Mouse (Mus musculus): ENCODE measurements around the gene Ccdc85c. TPM values are rescaled to one million over a fixed set of nuclear protein-coding genes. Genes with fewer than 3 reads are reported as not detected.

Ccdc85c gene
- polyA plus RNA-seq, 1 experiment from 2014 or later: 2.3 TPM

GRCm38 (mm10) chr12:108264918-108265317 lies 10.3 kb downstream of the Ccdc85c start:
- Histone ChIP-seq H3K4me3 (replicated peaks) (no peak overlapping the region), H3K4me2 (no peak overlapping the region), H3K9me3 (replicated peaks) (no peaks in the 10 kb centered on the region), H3K27ac (peak overlapping the region; percentile 47; the same call in 1 of the 2 replicates), H3K9ac (no peak overlapping the region), H3K27me3 (no peaks in the 10 kb centered on the region), H3K4me1 (replicated peaks) (peaks cover 73% of the 10 kb centered on the region), H3K36me3 (no peaks in the 10 kb centered on the region)
- DNase-seq (no peak), ATAC-seq (ENCODE audit: low read depth) (peak; percentile 40)
- 38% methylated on average over 7 of the region's 7 CpGs for WGBS (ENCODE audit: insufficient replicate concordance)

- Histone ChIP-seq H3K9ac (no peak overlapping the region), H3K36me3 (no peaks in the 10 kb centered on the region), H3K4me3 (replicated peaks) (no peak overlapping the region), H3K4me2 (no peak overlapping the region), H3K27ac (no peak overlapping the region), H3K9me3 (replicated peaks) (no peaks in the 10 kb centered on the region), H3K4me1 (replicated peaks) (peaks cover 51% of the 10 kb centered on the region), H3K27me3 (no peaks in the 10 kb centered on the region)
- 71% methylated on average over 12 of the region's 12 CpGs for WGBS (ENCODE audit: insufficient replicate concordance)
- DNase-seq: no peak
- ATAC-seq (ENCODE audit: low read depth): no peak
These were observed 14.3 kb downstream of the Ccdc85c start for GRCm38 (mm10) chr12:108260950-108261349.

DNA sequence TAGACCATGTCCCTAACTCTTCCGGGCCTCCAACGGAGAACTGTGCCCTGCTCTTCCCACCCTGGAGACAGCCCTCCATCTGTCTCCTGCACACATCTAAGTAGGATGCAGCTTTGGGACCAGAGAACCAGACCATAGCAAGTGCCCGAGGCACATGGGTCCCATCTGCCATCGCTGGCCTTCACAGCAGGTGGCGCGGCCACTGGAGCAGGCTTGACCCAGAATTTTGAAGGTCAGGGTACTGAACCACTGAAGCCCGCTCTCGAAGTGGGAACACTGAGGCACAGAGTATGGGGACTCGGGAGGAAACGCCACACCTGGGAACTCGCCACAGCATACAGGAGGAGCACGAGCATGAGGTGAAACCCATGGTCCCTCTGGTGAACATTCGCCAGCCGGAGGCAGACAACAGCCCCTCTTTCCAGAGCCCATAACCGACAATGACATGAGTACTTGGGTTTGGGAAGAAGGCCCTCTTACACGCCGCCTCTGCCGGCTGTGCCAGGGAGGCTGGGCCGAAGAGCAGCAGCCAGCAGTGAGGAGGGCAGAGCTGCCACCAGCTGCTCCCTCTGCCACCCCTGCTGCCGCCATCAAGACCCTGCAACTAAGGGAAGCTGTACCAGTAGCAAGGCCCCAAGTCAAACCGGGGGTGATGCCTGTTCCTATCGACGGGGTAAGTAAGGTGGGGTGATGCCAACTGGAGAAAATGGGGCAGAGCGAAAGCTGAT lies 15.7 kb downstream of the Ccdc85c start:
- H3K9me3 ChIP-seq (replicated peaks): no peaks in the 10 kb centered on the region
- H3K27me3 ChIP-seq: no peaks in the 10 kb centered on the region
- H3K4me3 ChIP-seq (replicated peaks): no peak overlapping the region
- H3K36me3 ChIP-seq: no peaks in the 10 kb centered on the region
- DNase-seq (no peak), ATAC-seq (ENCODE audit: low read depth) (no peak)
- no peak overlapping the region for H3K9ac ChIP-seq
- H3K27ac ChIP-seq: no peak overlapping the region
- peaks cover 43% of the 10 kb centered on the region for H3K4me1 ChIP-seq (replicated peaks)
- no peak overlapping the region for H3K4me2 ChIP-seq
- 76% methylated on average over 24 of the region's 24 CpGs for WGBS (ENCODE audit: insufficient replicate concordance)

GRCm38 (mm10) chr12:108256734-108257133 lies 18.5 kb downstream of the Ccdc85c start:
- ATAC-seq (ENCODE audit: low read depth): 0 out of 2 replicates have a peak, but pooled peaks have one; percentile 13
- 70% methylated on average over 10 of the region's 10 CpGs for WGBS (ENCODE audit: insufficient replicate concordance)
- Histone ChIP-seq H3K9ac (no peak overlapping the region), H3K27me3 (no peaks in the 10 kb centered on the region), H3K4me1 (replicated peaks) (peaks cover 47% of the 10 kb centered on the region), H3K4me2 (no peak overlapping the region), H3K36me3 (no peaks in the 10 kb centered on the region), H3K9me3 (replicated peaks) (no peaks in the 10 kb centered on the region), H3K4me3 (replicated peaks) (no peak overlapping the region), H3K27ac (no peak overlapping the region)
- no peak for DNase-seq

GRCm38 (mm10) chr12:108255960-108256359 lies 19.3 kb downstream of the Ccdc85c start:
- no peak overlapping the region for H3K4me2 ChIP-seq

GRCm38 (mm10) chr12:108255511-108255919 lies 19.7 kb downstream of the Ccdc85c start:
- no peak for ATAC-seq (ENCODE audit: low read depth)

More at GRCm38 (mm10) chr12:108255960-108256359, 19.3 kb downstream of the Ccdc85c start:
- ATAC-seq (ENCODE audit: low read depth) (no peak), DNase-seq (no peak)
- Histone ChIP-seq H3K36me3 (no peaks in the 10 kb centered on the region), H3K4me3 (replicated peaks) (no peak overlapping the region), H3K4me1 (replicated peaks) (peaks cover 51% of the 10 kb centered on the region), H3K27me3 (no peaks in the 10 kb centered on the region), H3K27ac (no peak overlapping the region), H3K9me3 (replicated peaks) (no peaks in the 10 kb centered on the region), H3K9ac (no peak overlapping the region)
- WGBS (ENCODE audit: insufficient replicate concordance): 38% methylated on average over 5 of the region's 5 CpGs

DNA sequence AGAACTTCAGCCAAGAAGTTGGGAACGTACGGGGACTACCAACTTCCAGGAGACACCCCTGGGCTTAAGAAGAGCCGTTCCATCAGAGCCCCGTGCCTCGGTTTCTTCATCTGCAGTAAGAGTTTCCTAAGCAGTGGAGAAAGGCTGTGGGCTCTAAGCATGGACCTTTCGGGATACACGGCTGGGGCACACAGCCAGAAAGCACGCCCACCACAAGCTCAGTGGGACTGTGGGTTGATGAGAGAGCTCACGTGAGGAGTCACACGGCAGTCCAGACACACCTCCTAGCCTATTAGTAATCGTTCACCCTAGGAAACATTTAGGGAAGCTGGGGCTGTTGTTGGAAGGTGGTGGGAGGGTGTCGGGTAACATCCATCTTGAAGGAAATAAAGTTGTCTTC lies 22.2 kb downstream of the Ccdc85c start:
- no peaks in the 10 kb centered on the region for H3K36me3 ChIP-seq
- no peak overlapping the region for H3K4me3 ChIP-seq (replicated peaks)
- no peak overlapping the region for H3K4me2 ChIP-seq
- H3K9me3 ChIP-seq (replicated peaks): no peaks in the 10 kb centered on the region
- no peak overlapping the region for H3K9ac ChIP-seq
- DNase-seq (no peak), ATAC-seq (ENCODE audit: low read depth) (no peak)
- H3K27me3 ChIP-seq: no peaks in the 10 kb centered on the region
- H3K4me1 ChIP-seq (replicated peaks): peaks cover 62% of the 10 kb centered on the region
- H3K27ac ChIP-seq: no peak overlapping the region
- WGBS (ENCODE audit: insufficient replicate concordance): 69% methylated on average over 12 of the region's 12 CpGs

More at GRCm38 (mm10) chr12:108255511-108255919, 19.7 kb downstream of the Ccdc85c start:
- no peak overlapping the region for H3K4me3 ChIP-seq (replicated peaks)
- H3K4me1 ChIP-seq (replicated peaks): peaks cover 52% of the 10 kb centered on the region
- 41% methylated on average over 8 of the region's 8 CpGs for WGBS (ENCODE audit: insufficient replicate concordance)
- H3K9me3 ChIP-seq (replicated peaks): no peaks in the 10 kb centered on the region
- H3K9ac ChIP-seq: no peak overlapping the region
- H3K36me3 ChIP-seq: no peaks in the 10 kb centered on the region
- no peak overlapping the region for H3K27ac ChIP-seq
- DNase-seq: no peak
- no peak overlapping the region for H3K4me2 ChIP-seq
- H3K27me3 ChIP-seq: no peaks in the 10 kb centered on the region

DNA sequence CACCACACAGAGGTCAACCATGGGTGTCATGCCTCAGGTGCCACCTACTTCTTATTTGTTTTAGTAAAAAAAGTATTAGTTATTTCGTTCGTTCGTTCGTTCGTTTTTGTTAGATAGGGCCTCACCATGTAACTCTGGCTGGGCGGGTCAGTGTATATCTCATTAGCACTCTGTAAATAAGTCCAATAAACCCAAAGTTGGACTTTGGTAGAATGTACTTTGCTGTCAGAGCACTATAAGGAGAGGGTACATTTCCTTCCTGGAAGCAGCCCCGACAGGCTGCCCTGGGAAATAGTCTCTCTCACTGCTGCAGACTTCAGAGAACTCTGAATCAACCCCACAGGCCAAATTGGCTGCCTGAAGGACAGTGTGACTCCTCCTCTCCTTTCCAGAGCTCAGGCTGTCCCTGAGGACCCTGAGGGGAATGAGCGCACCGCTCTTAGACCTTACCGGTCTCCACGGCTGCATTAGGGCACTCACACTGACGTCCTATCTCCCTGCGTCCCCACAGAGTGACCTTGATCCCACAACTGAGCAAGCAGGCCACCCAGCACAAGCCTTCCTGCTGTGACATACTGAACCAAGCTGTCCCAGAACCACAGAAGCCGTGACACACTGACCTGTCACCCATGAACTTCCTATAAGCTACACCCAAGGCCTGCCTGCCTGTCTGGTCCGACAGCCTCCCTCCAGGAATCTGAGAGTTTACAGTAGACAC lies 23.2 kb downstream of the Ccdc85c start:
- WGBS (ENCODE audit: insufficient replicate concordance): 69% methylated on average over 15 of the region's 15 CpGs
- Histone ChIP-seq H3K9me3 (replicated peaks) (no peaks in the 10 kb centered on the region), H3K4me3 (replicated peaks) (no peak overlapping the region), H3K27ac (peak overlapping the region; percentile 58), H3K27me3 (no peaks in the 10 kb centered on the region), H3K4me1 (replicated peaks) (peaks cover 64% of the 10 kb centered on the region), H3K36me3 (no peaks in the 10 kb centered on the region), H3K4me2 (no peak overlapping the region), H3K9ac (no peak overlapping the region)
- ATAC-seq (ENCODE audit: low read depth) (no peak), DNase-seq (no peak)

DNA sequence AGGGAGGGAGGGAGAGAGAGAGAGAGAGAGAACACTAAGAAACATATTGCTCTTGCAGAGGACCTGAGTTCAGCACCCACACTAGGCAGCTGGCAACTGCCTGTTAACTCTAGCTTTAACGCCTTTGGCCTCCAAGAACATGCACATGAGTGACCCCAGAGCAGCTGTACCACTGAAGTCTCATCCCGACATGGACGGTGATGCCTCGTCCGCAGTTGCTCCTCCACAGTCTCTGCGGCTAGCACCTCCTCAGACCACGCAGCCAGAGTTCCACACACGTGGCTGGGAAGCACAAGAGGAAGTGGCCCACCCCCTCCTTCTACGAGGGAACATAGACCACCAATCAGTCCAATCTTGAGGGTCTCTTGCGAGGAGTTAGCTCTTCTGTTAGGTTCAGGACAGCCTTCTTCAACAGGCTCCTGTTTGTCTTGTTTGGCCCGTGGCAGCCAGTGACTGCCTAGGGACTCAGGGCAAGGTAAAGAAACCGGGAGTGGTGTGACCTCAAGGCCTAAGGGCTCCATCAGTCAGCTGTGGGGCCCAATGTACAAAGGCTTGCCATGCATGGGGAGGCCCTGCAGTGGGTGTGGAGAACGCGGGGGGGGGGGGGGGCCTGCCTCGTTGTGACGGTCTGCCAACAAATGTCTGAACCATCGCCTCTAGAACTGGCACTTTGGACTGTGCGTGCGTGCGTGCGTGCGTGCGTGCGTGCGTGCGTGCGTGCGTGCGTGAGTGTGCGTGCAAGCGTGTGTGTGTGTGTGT lies 24.0 kb downstream of the Ccdc85c start:
- WGBS (ENCODE audit: insufficient replicate concordance): 73% methylated on average over 31 of the region's 31 CpGs

GRCm38 (mm10) chr12:108249522-108249921 lies 25.7 kb downstream of the Ccdc85c start:
- peak; percentile 50 for ATAC-seq (ENCODE audit: low read depth)
- Histone ChIP-seq H3K36me3 (no peaks in the 10 kb centered on the region), H3K4me2 (peak overlapping the region; percentile 36), H3K27me3 (no peaks in the 10 kb centered on the region), H3K27ac (no peak overlapping the region), H3K9me3 (replicated peaks) (no peaks in the 10 kb centered on the region), H3K9ac (no peak overlapping the region), H3K4me1 (replicated peaks) (peaks cover 74% of the 10 kb centered on the region), H3K4me3 (replicated peaks) (no peak overlapping the region)
- WGBS (ENCODE audit: insufficient replicate concordance): 70% methylated on average over 10 of the region's 10 CpGs
- no peak for DNase-seq

More for the DNA sequence above, 24.0 kb downstream of the Ccdc85c start:
- peaks cover 67% of the 10 kb centered on the region for H3K4me1 ChIP-seq (replicated peaks)
- no peaks in the 10 kb centered on the region for H3K27me3 ChIP-seq
- H3K27ac ChIP-seq: no peak overlapping the region
- H3K4me3 ChIP-seq (replicated peaks): no peak overlapping the region
- no peak overlapping the region for H3K4me2 ChIP-seq
- ATAC-seq (ENCODE audit: low read depth) (no peak), DNase-seq (no peak)
- no peaks in the 10 kb centered on the region for H3K36me3 ChIP-seq
- H3K9ac ChIP-seq: no peak overlapping the region
- H3K9me3 ChIP-seq (replicated peaks): no peaks in the 10 kb centered on the region

- peaks cover 79% of the 10 kb centered on the region for H3K4me1 ChIP-seq (replicated peaks)
- H3K27me3 ChIP-seq: no peaks in the 10 kb centered on the region
- no peak overlapping the region for H3K9ac ChIP-seq
- no peak overlapping the region for H3K27ac ChIP-seq
- ATAC-seq (ENCODE audit: low read depth) (no peak), DNase-seq (no peak)
- peak overlapping the region; percentile 36; the same call in 1 of the 2 replicates for H3K4me2 ChIP-seq
- WGBS (ENCODE audit: insufficient replicate concordance): 77% methylated on average over 8 of the region's 8 CpGs
- H3K4me3 ChIP-seq (replicated peaks): no peak overlapping the region
- H3K36me3 ChIP-seq: no peaks in the 10 kb centered on the region
- no peaks in the 10 kb centered on the region for H3K9me3 ChIP-seq (replicated peaks)
These were observed 26.2 kb downstream of the Ccdc85c start for GRCm38 (mm10) chr12:108249019-108249418.
